Mouse (Mus musculus) liver, embryonic 16.5 days (tissue): ENCODE measurements around the gene Hpgd. TPM values are rescaled to one million over a fixed set of nuclear protein-coding genes. Genes with fewer than 3 reads are reported as not detected.

Source experiments
- ATAC-seq: fragments of 200-750 bp; cut with Nextera tagmentation; 2 replicates; pipeline ENCODE4 v1.8.0; 2017; ENCODE audit warnings: low read depth, mild to moderate bottlenecking, moderate number of reproducible peaks, moderate library complexity
- H3K27ac ChIP-seq: fragments of 300-500 bp; sonication (generic); 2 replicates; pipeline ENCODE4 v1.5.1; 2014; ENCODE audit warnings: mild to moderate bottlenecking, low read length
- H3K27me3 ChIP-seq: fragments of 300-500 bp; sonication (generic); 2 replicates; pipeline ENCODE4 v1.6.1; 2014; ENCODE audit warnings: low read depth, low read length, mixed read lengths; ENCODE audit not compliant: control insufficient read depth, insufficient read depth
- H3K36me3 ChIP-seq: fragments of 300-500 bp; sonication (generic); 2 replicates; pipeline ENCODE4 v1.6.1; 2014; ENCODE audit warnings: mild to moderate bottlenecking; ENCODE audit not compliant: control insufficient read depth, insufficient read depth
- H3K4me1 ChIP-seq: fragments of 300-500 bp; sonication (generic); 2 replicates; pipeline ENCODE4 v1.6.1; 2014; ENCODE audit warnings: low read depth, low read length, mixed read lengths; ENCODE audit not compliant: control insufficient read depth
- H3K4me2 ChIP-seq: fragments of 300-500 bp; sonication (generic); 2 replicates; pipeline ENCODE4 v1.6.1; 2014; ENCODE audit warnings: low read depth, low read length, mixed read lengths
- H3K4me3 ChIP-seq: fragments of 300-500 bp; sonication (generic); 2 replicates; pipeline ENCODE4 v1.5.1; 2014; ENCODE audit warnings: low read depth, mild to moderate bottlenecking, low read length
- H3K9ac ChIP-seq: fragments of 300-500 bp; sonication (generic); 2 replicates; pipeline ENCODE4 v1.6.1; 2014; ENCODE audit warnings: low read depth, low read length
- H3K9me3 ChIP-seq: fragments of 300-500 bp; sonication (generic); replicated peaks from 2 replicates; pipeline ENCODE4 v1.6.1; 2016; ENCODE audit warnings: low read length; ENCODE audit not compliant: control insufficient read depth
- WGBS: fragments of 180-500 bp; shearing (Covaris S2); extraction: QIAGEN DNeasy Blood & Tissue Kit; methylation state at CpG from one replicate; pipeline ENCODE4 v1.1.7; 2014; ENCODE audit not compliant: insufficient replicate concordance; 5-methylcytosine and 5-hydroxymethylcytosine counted together
- polyA plus RNA-seq: library from polyadenylated mRNA; unstranded; fragments of >200 nt; fragmentation: Nextera tagmentation; extraction: Ambion mirVana; gene quantifications from 2 replicates; pipeline ENCODE4 v1.2.1, GENCODE M21; 2015

Gene Hpgd
- polyA plus RNA-seq, 1 experiment from 2014 or later, result 29.7 TPM

- Histone ChIP-seq H3K4me1 (no peaks in the 10 kb centered on the region), H3K4me3 (no peak overlapping the region), H3K9me3 (no peaks in the 10 kb centered on the region), H3K27ac (no peak overlapping the region), H3K4me2 (no peak overlapping the region), H3K36me3 (no peaks in the 10 kb centered on the region), H3K27me3 (no peaks in the 10 kb centered on the region), H3K9ac (no peak overlapping the region)
- WGBS, result 51% methylated on average over 2 of the region's 2 CpGs
- ATAC-seq, result no peak
Measured at GRCm38 (mm10) chr8:56278545-56279063, 15.8 kb upstream of the Hpgd start.

DNA sequence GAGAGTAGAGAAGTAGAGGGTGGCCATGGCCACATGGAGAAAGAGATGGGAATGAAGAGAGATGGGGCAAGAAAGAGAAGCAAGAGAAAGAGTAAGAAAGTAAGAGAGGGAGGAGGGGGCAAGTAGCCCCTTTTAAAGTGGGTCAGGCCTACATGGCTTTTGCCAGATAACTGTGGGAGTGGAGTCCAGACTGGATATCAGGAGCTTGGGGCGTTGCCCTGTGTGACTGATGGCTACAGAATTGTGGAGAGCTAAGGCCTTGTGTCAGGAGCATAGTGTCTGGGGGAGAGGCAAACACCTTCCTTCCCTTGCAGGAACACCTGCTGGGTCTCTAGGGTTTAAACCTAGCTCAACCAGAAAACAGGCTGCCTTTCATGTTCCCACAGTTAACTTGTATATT lies 10.4 kb upstream of the Hpgd start:
- Histone ChIP-seq H3K9me3 (no peaks in the 10 kb centered on the region), H3K27ac (no peak overlapping the region), H3K27me3 (no peaks in the 10 kb centered on the region), H3K4me2 (no peak overlapping the region), H3K4me3 (no peak overlapping the region), H3K4me1 (no peaks in the 10 kb centered on the region), H3K36me3 (no peaks in the 10 kb centered on the region), H3K9ac (no peak overlapping the region)
- ATAC-seq, result no peak
- 40% methylated on average over 1 of the region's 1 CpGs for WGBS

DNA sequence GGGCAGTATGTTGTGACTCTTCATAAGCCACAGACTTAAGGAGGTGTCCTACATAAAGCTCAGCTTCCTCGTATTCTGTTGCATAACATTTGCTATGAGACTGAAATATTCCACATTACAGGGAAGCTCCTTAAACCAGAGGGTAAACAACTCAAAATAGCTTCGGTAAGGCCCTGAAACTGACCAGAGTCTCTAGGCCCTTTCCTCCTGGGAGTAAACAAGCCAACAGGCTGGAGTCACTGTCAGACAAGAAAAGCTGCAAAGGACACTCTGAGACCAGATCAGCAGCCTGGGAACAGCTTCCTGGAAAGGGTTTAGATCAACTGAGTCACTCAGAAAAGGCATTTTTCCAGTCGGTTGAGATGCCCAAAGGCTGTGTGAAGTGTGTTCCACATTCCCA lies 9.4 kb upstream of the Hpgd start:
- no peak overlapping the region for H3K27ac ChIP-seq
- WGBS, result 20% methylated on average over 3 of the region's 3 CpGs

GRCm38 (mm10) chr8:56286717-56287116 lies 7.7 kb upstream of the Hpgd start:
- H3K9ac ChIP-seq, result no peak overlapping the region
- H3K4me3 ChIP-seq, result no peak overlapping the region
- H3K27me3 ChIP-seq, result no peaks in the 10 kb centered on the region
- no peak overlapping the region for H3K27ac ChIP-seq
- H3K4me2 ChIP-seq, result no peak overlapping the region
- ATAC-seq, result no peak
- no peaks in the 10 kb centered on the region for H3K9me3 ChIP-seq
- H3K4me1 ChIP-seq, result no peaks in the 10 kb centered on the region
- H3K36me3 ChIP-seq, result no peaks in the 10 kb centered on the region
- WGBS, result 67% methylated on average over 2 of the region's 2 CpGs

More for the DNA sequence above, 9.4 kb upstream of the Hpgd start:
- H3K9me3 ChIP-seq, result no peaks in the 10 kb centered on the region
- H3K4me3 ChIP-seq, result no peak overlapping the region
- H3K36me3 ChIP-seq, result no peaks in the 10 kb centered on the region
- H3K9ac ChIP-seq, result no peak overlapping the region
- no peak overlapping the region for H3K4me2 ChIP-seq
- H3K4me1 ChIP-seq, result no peaks in the 10 kb centered on the region
- no peaks in the 10 kb centered on the region for H3K27me3 ChIP-seq
- ATAC-seq, result no peak

GRCm38 (mm10) chr8:56287370-56288072 lies 6.9 kb upstream of the Hpgd start:
- Histone ChIP-seq H3K4me2 (no peak overlapping the region), H3K9me3 (no peaks in the 10 kb centered on the region)

DNA sequence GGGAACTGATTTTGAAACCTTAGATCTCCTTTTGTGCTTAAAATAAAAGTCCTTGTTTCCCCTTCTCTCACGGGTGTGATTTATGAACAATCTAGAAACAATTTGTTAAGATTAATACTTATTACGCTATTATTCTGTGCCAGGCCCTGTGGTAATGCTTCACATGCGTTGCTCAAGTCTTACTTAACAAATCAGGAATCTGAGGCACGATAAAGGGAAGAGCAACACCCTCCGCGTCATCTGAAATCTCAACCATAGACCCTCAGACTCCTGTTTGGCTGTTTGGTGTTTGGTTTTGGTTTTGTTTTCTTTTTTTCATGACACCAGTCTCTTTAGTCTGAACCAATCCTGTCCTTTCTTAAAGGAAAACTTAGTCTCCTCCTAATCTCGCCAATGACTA lies 2.1 kb upstream of the Hpgd start:
- no peak overlapping the region for H3K4me3 ChIP-seq
- H3K4me1 ChIP-seq, result peaks cover 4% of the 10 kb centered on the region
- 73% methylated on average over 7 of the region's 7 CpGs for WGBS
- H3K9ac ChIP-seq, result no peak overlapping the region
- no peak overlapping the region for H3K4me2 ChIP-seq
- ATAC-seq, result no peak
- H3K27ac ChIP-seq, result no peak overlapping the region
- no peaks in the 10 kb centered on the region for H3K9me3 ChIP-seq
- no peaks in the 10 kb centered on the region for H3K36me3 ChIP-seq
- H3K27me3 ChIP-seq, result peaks cover 2% of the 10 kb centered on the region; the same call in 1 of the 2 replicates

More at GRCm38 (mm10) chr8:56287370-56288072, 6.9 kb upstream of the Hpgd start:
- H3K36me3 ChIP-seq, result no peaks in the 10 kb centered on the region
- no peak overlapping the region for H3K4me3 ChIP-seq
- no peak for ATAC-seq
- no peaks in the 10 kb centered on the region for H3K4me1 ChIP-seq
- no peak overlapping the region for H3K9ac ChIP-seq
- H3K27me3 ChIP-seq, result no peaks in the 10 kb centered on the region
- no peak overlapping the region for H3K27ac ChIP-seq
- 50% methylated on average over 7 of the region's 7 CpGs for WGBS

DNA sequence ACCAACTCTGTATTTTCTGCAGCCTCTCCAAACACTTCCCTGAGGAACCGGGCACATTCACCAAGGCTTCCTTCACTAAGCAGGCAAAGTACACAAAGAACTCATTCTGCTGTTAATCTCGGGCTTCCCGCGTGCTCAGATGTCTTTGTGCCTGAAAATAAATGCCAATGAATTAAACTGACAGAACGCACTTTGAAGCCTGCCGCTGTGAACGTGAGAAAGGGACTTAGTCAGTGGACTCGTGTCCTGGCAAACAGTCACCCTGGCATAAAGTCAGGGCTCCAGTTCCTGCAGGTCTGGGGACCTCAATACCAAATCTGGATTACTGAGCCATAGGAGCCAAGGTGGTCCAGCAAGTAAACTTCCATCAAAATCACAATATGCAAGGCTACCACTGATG lies 905 bp upstream of the Hpgd start:
- 23% methylated on average over 8 of the region's 8 CpGs for whole genome bisulfite sequencing
- 0 out of 2 replicates have a peak overlapping the region, but pooled peaks have one; percentile 54 for H3K4me2 ChIP-seq

DNA sequence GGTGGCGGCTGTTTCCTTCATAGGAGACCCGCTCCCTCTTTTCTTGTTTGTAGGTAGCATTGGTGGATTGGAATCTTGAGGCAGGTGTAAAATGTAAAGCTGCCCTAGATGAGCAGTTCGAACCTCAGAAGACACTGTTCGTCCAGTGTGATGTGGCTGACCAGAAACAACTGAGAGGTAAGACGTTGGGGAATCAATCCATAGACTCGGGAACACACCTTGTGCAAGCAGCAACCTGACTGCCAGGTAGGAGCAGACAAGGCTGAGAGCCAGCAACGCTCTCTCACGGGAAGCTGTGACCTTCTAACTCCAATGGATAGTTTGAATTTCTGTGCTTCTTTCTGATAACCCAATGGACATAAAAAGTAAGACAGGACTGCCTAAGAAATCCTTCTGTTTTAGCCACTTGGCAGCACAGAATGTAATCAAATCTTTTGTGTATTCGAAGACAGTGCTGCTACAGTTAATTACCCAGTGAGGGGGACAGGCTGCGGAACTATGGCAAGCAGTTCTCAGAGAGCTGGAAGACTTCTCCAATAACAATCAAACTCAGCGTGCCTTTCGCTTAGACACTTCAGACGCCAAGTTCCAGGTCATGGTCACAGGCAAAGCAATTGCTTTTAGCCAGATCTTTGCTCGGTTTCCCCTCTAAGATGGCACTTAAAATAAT lies 636 bp downstream of the Hpgd start:
- no peaks in the 10 kb centered on the region for H3K36me3 ChIP-seq
- H3K27ac ChIP-seq, result no peak overlapping the region; the same call in 1 of the 2 replicates
- no peak for ATAC-seq
- peaks cover 4% of the 10 kb centered on the region for H3K4me1 ChIP-seq
- H3K4me3 ChIP-seq, result peak overlapping the region; percentile 53
- H3K9me3 ChIP-seq, result no peaks in the 10 kb centered on the region
- peak overlapping the region; percentile 54 for H3K4me2 ChIP-seq
- H3K9ac ChIP-seq, result peak overlapping the region; percentile 17; the same call in 1 of the 2 replicates
- peaks cover 2% of the 10 kb centered on the region; the same call in 1 of the 2 replicates for H3K27me3 ChIP-seq
- 15% methylated on average over 14 of the region's 14 CpGs for whole genome bisulfite sequencing

More for the DNA sequence above, 905 bp upstream of the Hpgd start:
- Histone ChIP-seq H3K4me1 (peaks cover 4% of the 10 kb centered on the region), H3K27ac (no peak overlapping the region), H3K4me3 (no peak overlapping the region), H3K27me3 (peaks cover 2% of the 10 kb centered on the region; the same call in 1 of the 2 replicates), H3K9me3 (no peaks in the 10 kb centered on the region), H3K9ac (no peak overlapping the region), H3K36me3 (no peaks in the 10 kb centered on the region)
- 0 out of 2 replicates have a peak, but pooled peaks have one; percentile 20 for ATAC-seq

DNA sequence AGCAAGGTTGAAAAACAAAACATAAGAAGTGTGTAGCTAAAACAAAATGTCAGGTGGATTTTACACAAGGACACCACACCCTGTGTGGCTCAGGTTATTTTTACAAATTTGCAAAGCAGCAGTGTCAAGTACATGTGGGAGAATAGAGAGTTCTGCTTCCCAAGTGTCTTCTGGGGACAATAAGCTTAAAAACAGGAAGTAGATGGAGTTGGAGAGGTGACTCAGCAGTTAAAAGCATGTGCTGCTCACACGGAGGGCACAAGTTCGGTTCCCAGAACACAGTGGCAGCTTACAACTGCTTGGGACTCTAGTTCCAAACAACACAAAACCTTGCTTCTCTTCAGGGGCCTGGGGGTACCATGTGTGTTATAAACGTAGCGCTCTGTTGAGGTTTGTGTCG lies 5.0 kb downstream of the Hpgd start:
- Histone ChIP-seq H3K4me2 (no peak overlapping the region), H3K9ac (no peak overlapping the region), H3K4me1 (no peaks in the 10 kb centered on the region), H3K9me3 (no peaks in the 10 kb centered on the region), H3K27ac (no peak overlapping the region), H3K4me3 (no peak overlapping the region), H3K27me3 (peaks cover 2% of the 10 kb centered on the region; the same call in 1 of the 2 replicates), H3K36me3 (no peaks in the 10 kb centered on the region)
- no peak for ATAC-seq
- WGBS, result 50% methylated on average over 5 of the region's 5 CpGs
